Mouse (Mus musculus): ENCODE data around the gene Ano6. TPM values are rescaled to one million over a fixed set of nuclear protein-coding genes. Genes with fewer than 3 reads are reported as not detected.
A peak's percentile ranks its signal among the peaks of the same experiment; 100 is the strongest.

Ano6 gene
- total and polyA plus RNA-seq, 3 experiments: 14.9 to 27.0 (median 18.4) TPM

GRCm38 (mm10) chr15:95887365-95887764 is 96.7 kb downstream of the Ano6 start:
- Histone ChIP-seq H3K36me3 (replicated peaks in 1 of 2; ENCODE audit: control insufficient read depth in 1 of 2, insufficient read depth in 1 of 2, low read length in 1 of 2) (peaks cover 0 to 25% of the 10 kb centered on the region in 2 experiments), H3K9ac (ENCODE audit: insufficient read depth, low read depth) (no peak overlapping the region), H3K79me2 (replicated peaks; ENCODE audit: control insufficient read depth, extremely low read depth, insufficient read depth, poor library complexity, severe bottlenecking) (no peaks in the 10 kb centered on the region), H3K4me2 (ENCODE audit: insufficient read depth, low read depth, poor library complexity, severe bottlenecking) (no peak overlapping the region), H3K27ac (ENCODE audit: insufficient read depth, low read depth) (no peak overlapping the region), H3K9me3 (replicated peaks; ENCODE audit: low read length) (peaks cover 6% of the 10 kb centered on the region), H3K4me3 (replicated peaks in 1 of 3; ENCODE audit: low read depth in 2 of 3, low read length in 2 of 3, poor library complexity in 1 of 3) (no peak overlapping the region), H3K27me3 (replicated peaks) (no peaks in the 10 kb centered on the region), H3K4me1 (ENCODE audit: control insufficient read depth in 1 of 2, insufficient read depth in 2 of 2) (peaks cover 5 to 48% of the 10 kb centered on the region in 2 experiments)
- in situ Hi-C loops (cut with MboI; ENCODE audit: low pct_ligation_motif_present, low pct_unique_long_range_greater_than_20kb, low sequenced_read_pairs) (no loop called here), dilution Hi-C loops (cut with MboI; ENCODE audit: extremely low pct_ligation_motif_present, extremely low pct_unique_long_range_greater_than_20kb, low sequenced_read_pairs) (no loop called here)
- DNase-seq (ENCODE audit: extremely low read depth): peak; percentile 42
- no peak for TF ChIP-seq CHD1 (IDR thresholded peaks at IDR 0.05; ENCODE audit: low read depth, low read length)
- TF ChIP-seq ZC3H11A (IDR thresholded peaks at IDR 0.05; ENCODE audit: low read depth, low read length): no peak

GRCm38 (mm10) chr15:95888556-95888955 is 97.9 kb downstream of the Ano6 start:
- Histone ChIP-seq H3K4me1 (ENCODE audit: control insufficient read depth in 1 of 2, insufficient read depth in 2 of 2) (peaks cover 5 to 57% of the 10 kb centered on the region in 2 experiments), H3K79me2 (replicated peaks; ENCODE audit: control insufficient read depth, extremely low read depth, insufficient read depth, poor library complexity, severe bottlenecking) (no peaks in the 10 kb centered on the region), H3K4me2 (ENCODE audit: insufficient read depth, low read depth, poor library complexity, severe bottlenecking) (no peak overlapping the region), H3K9ac (ENCODE audit: insufficient read depth, low read depth) (no peak overlapping the region), H3K27ac (ENCODE audit: insufficient read depth, low read depth) (no peak overlapping the region), H3K36me3 (replicated peaks in 1 of 2; ENCODE audit: control insufficient read depth in 1 of 2, insufficient read depth in 1 of 2, low read length in 1 of 2) (peaks cover 0 to 23% of the 10 kb centered on the region in 2 experiments), H3K4me3 (replicated peaks in 1 of 3; ENCODE audit: low read depth in 2 of 3, low read length in 2 of 3, poor library complexity in 1 of 3) (no peak overlapping the region), H3K27me3 (replicated peaks) (no peaks in the 10 kb centered on the region), H3K9me3 (replicated peaks; ENCODE audit: low read length) (peaks cover 6% of the 10 kb centered on the region)
- no peak for DNase-seq (ENCODE audit: extremely low read depth)
- in situ Hi-C loops (cut with MboI; ENCODE audit: low pct_ligation_motif_present, low pct_unique_long_range_greater_than_20kb, low sequenced_read_pairs) (no loop called here), dilution Hi-C loops (cut with MboI; ENCODE audit: extremely low pct_ligation_motif_present, extremely low pct_unique_long_range_greater_than_20kb, low sequenced_read_pairs) (no loop called here)
- no peak for TF ChIP-seq USF1 (IDR thresholded peaks at IDR 0.05; ENCODE audit: low read depth, low read length)
- TF ChIP-seq KAT2A (IDR thresholded peaks at IDR 0.05; ENCODE audit: insufficient replicate concordance, low read length): no peak
- TF ChIP-seq MAFK (IDR thresholded peaks at IDR 0.05; ENCODE audit: insufficient replicate concordance, low read length): no peak
- no peak for TF ChIP-seq UBTF (IDR thresholded peaks at IDR 0.05; ENCODE audit: low read depth, low read length)
- TF ChIP-seq POLR2A (IDR thresholded peaks at IDR 0.05; ENCODE audit: low read depth, low read length): no peak
- TF ChIP-seq MAX (IDR thresholded peaks at IDR 0.05; ENCODE audit: low read length): no peak
- TF ChIP-seq NRF1 (IDR thresholded peaks at IDR 0.05; ENCODE audit: low read depth, low read length): no peak
- TF ChIP-seq PAX5 (IDR thresholded peaks at IDR 0.05; ENCODE audit: low read length): no peak
- no peak for TF ChIP-seq ZC3H11A (IDR thresholded peaks at IDR 0.05; ENCODE audit: low read depth, low read length)
- no peak for TF ChIP-seq JUND (conservative IDR thresholded peaks at IDR 0.05; ENCODE audit: low read depth, low read length)
- no peak for TF ChIP-seq TBP (conservative IDR thresholded peaks at IDR 0.05; ENCODE audit: low read depth, low read length)
- TF ChIP-seq NELFE (IDR thresholded peaks at IDR 0.05; ENCODE audit: low read depth, low read length): no peak
- TF ChIP-seq MYC (IDR thresholded peaks at IDR 0.05; ENCODE audit: low read depth, low read length): no peak
- TF ChIP-seq IRF4 (IDR thresholded peaks at IDR 0.05; ENCODE audit: low read depth, low read length): no peak
- no peak for TF ChIP-seq BHLHE40 (IDR thresholded peaks at IDR 0.05; ENCODE audit: low read depth, low read length)
- no peak for TF ChIP-seq HCFC1 (IDR thresholded peaks at IDR 0.05; ENCODE audit: low read depth, low read length)
- no peak for TF ChIP-seq GABPA (IDR thresholded peaks at IDR 0.05; ENCODE audit: insufficient replicate concordance, low read depth, low read length)
- no peak for TF ChIP-seq MAZ (IDR thresholded peaks at IDR 0.05; ENCODE audit: low read depth, low read length)

Data from CH12.LX (cell line).